Mouse (Mus musculus): ENCODE data around the gene Trim15. TPM values are rescaled to one million over a fixed set of nuclear protein-coding genes. Genes with fewer than 3 reads are reported as not detected.

Gene Trim15
- total RNA-seq (2018; cell fraction: chromatin; rRNA removed): not detected
- not detected for total RNA-seq (2018; cell fraction: cytosol; rRNA removed)
- total RNA-seq (2018; cell fraction: nucleus; rRNA removed): not detected
- not detected in 3 replicates for polyA plus RNA-seq (2018)

GRCm38 (mm10) chr17:36866719-36867527, at the start of gene Trim15:
Trim15 (minus strand) TSS chr17:36867210.
- no peak within 1 kb of the TSS for H3K4me3 ChIP-seq (ENCODE audit: inconsistent target)
- 22% methylated on average over 29 of the region's 29 CpGs for WGBS (ENCODE audit: missing documents)
- no peaks in the 10 kb centered on the region for H3K36me3 ChIP-seq (ENCODE audit: inconsistent target)
- no peaks in the 10 kb centered on the region for H3K79me2 ChIP-seq (ENCODE audit: inconsistent target)
- no peak within 1 kb of the TSS for H3K27ac ChIP-seq

GRCm38 (mm10) chr17:36915076-36915475, 48.1 kb upstream of the Trim15 start:
- Histone ChIP-seq H3K4me3 (ENCODE audit: inconsistent target) (no peak overlapping the region), H3K27ac (no peak overlapping the region), H3K79me2 (ENCODE audit: inconsistent target) (no peaks in the 10 kb centered on the region), H3K36me3 (ENCODE audit: inconsistent target) (no peaks in the 10 kb centered on the region)
- WGBS (ENCODE audit: missing documents): 13% methylated on average over 9 of the region's 9 CpGs

DNA sequence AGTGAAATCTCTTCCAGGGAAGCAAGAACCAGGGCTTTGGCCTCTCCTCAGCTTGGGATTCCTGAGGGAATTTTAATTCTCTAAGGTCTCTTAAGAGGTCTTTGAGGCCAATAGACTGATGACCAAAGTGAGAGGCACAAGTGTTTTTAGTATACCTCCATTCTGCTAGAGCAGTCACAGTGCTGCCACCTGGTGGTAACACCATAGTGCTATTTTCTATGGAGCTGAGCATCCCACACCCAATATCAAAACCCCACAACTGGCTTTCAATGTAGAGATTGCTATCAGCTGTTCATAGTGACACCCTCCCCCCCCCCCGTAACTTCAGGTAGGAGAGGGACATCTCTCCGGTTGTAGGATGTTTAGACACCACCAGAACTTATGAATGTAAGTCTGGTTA, 47.1 kb upstream of the Trim15 start:
- Histone ChIP-seq H3K4me3 (ENCODE audit: inconsistent target) (no peak overlapping the region), H3K36me3 (ENCODE audit: inconsistent target) (no peaks in the 10 kb centered on the region), H3K79me2 (ENCODE audit: inconsistent target) (no peaks in the 10 kb centered on the region), H3K27ac (no peak overlapping the region)
- WGBS (ENCODE audit: missing documents): no CpG with 5 or more reads among the region's 2 CpGs

GRCm38 (mm10) chr17:36912031-36912430, 45.0 kb upstream of the Trim15 start:
- Histone ChIP-seq H3K27ac (no peak overlapping the region), H3K36me3 (ENCODE audit: inconsistent target) (no peaks in the 10 kb centered on the region), H3K4me3 (ENCODE audit: inconsistent target) (no peak overlapping the region), H3K79me2 (ENCODE audit: inconsistent target) (no peaks in the 10 kb centered on the region)
- 97% methylated on average over 2 of the region's 2 CpGs for WGBS (ENCODE audit: missing documents)

DNA sequence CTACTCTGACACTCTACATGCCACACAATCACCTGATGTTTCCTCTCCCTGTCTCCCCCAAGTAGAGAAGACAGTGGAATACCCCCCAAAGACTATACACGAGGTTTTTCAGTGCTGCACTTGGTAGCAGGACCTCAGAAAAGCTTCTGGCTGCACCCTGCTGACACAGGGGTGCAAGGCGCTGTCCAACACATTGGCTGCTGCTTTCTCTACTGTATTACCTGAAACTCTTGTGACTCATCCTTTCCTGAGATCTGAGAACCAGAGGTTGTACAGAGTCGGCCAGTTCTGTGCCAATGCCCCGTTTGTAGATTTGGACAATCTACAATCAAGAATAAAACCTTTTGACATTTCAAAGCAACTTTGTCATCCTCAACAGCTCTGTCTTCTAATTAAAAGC, 42.8 kb upstream of the Trim15 start:
- Histone ChIP-seq H3K4me3 (ENCODE audit: inconsistent target) (no peak overlapping the region), H3K27ac (no peak overlapping the region), H3K79me2 (ENCODE audit: inconsistent target) (no peaks in the 10 kb centered on the region), H3K36me3 (ENCODE audit: inconsistent target) (no peaks in the 10 kb centered on the region)
- WGBS (ENCODE audit: missing documents): 70% methylated on average over 4 of the region's 4 CpGs

DNA sequence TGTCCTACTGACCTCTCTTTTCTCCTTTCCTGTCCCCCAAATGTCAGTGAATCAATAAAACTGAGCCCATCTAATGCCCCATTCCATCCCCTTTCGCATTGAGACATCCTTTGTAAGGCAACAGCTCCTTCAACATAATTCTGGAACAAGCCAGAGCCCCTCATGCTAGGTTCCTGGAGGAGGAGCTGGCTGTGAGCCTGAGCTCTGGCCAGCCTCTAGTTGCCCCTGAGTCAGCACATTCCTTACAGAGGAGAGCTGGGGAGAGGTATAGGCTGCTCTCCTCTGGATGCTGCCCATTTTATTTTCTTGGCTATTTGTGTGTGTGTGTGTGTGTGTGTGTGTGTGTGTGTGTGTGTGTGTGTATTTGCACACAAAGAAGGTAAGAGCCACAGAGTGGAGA, 41.2 kb upstream of the Trim15 start:
- no peak overlapping the region for H3K27ac ChIP-seq
- no peaks in the 10 kb centered on the region for H3K79me2 ChIP-seq (ENCODE audit: inconsistent target)
- WGBS (ENCODE audit: missing documents): 31% methylated on average over 1 of the region's 1 CpGs
- H3K4me3 ChIP-seq (ENCODE audit: inconsistent target): no peak overlapping the region
- no peaks in the 10 kb centered on the region for H3K36me3 ChIP-seq (ENCODE audit: inconsistent target)

DNA sequence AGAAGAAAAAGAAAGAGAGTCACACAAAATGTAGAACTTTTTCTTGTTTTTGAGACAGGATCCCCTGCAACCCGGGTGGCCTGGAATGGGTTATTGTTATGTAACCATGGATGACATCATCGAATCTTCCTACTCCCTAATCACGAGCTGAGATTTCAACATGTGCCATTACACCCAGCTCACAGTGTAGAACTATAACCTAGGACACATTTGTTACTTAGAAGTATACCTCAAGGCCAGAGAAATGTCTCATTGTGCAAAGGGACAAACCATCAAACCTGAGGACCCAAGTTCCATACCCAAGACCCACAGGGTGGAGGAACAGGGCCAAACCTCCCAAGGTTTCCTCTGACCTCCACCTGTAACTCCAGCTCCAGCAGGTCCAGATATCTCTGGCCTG, 36.6 kb upstream of the Trim15 start:
- 37% methylated on average over 3 of the region's 3 CpGs for WGBS (ENCODE audit: missing documents)
- H3K27ac ChIP-seq: no peak overlapping the region
- H3K4me3 ChIP-seq (ENCODE audit: inconsistent target): no peak overlapping the region
- no peaks in the 10 kb centered on the region for H3K79me2 ChIP-seq (ENCODE audit: inconsistent target)
- H3K36me3 ChIP-seq (ENCODE audit: inconsistent target): no peaks in the 10 kb centered on the region

- H3K79me2 ChIP-seq (ENCODE audit: inconsistent target): no peaks in the 10 kb centered on the region
- WGBS (ENCODE audit: missing documents): 42% methylated on average over 1 of the region's 1 CpGs
- no peak overlapping the region for H3K27ac ChIP-seq
- no peaks in the 10 kb centered on the region for H3K36me3 ChIP-seq (ENCODE audit: inconsistent target)
- no peak overlapping the region for H3K4me3 ChIP-seq (ENCODE audit: inconsistent target)
Measured at GRCm38 (mm10) chr17:36900691-36901090, 33.7 kb upstream of the Trim15 start.

DNA sequence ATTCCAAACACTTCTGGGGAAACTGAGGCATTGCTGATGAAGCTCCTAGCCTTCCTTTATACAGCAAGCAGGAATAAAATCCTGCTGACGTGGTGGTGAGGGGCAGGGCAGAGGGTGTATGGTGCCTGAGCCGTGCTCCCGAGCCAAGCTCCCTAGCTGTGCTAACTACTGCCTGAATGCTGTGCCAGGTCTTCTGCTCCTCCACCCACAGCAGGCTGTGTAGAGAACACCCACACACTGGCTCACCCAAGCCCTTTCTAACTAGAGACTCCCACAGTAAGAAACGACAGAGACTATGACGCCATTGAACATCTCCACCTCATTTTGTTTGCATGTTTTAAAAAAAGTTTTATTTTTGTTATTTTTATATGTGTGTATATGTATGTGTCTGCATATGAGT, 33.0 kb upstream of the Trim15 start:
- 91% methylated on average over 5 of the region's 5 CpGs for WGBS (ENCODE audit: missing documents)
- Histone ChIP-seq H3K4me3 (ENCODE audit: inconsistent target) (no peak overlapping the region), H3K27ac (no peak overlapping the region)

DNA sequence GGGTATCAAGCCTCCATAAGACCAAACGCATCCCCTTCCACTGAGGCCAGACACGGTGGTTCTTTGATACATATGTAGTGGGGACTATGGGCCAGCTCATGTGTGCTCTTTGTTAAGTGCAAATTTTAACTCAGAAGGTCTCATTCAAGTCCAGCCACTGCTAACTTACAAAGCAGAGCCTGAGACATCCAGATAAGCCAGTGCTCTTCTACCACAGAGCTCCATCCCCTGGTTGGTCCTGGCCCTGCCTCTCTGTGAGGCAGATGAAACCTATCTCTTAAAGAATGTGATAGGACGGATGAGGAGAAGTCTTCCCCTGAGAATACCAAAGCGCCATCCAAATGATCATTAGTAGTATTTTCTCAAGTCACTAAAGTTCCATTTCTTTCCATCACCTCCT, 32.4 kb upstream of the Trim15 start:
- H3K27ac ChIP-seq: no peak overlapping the region
- 94% methylated on average over 4 of the region's 4 CpGs for WGBS (ENCODE audit: missing documents)
- no peaks in the 10 kb centered on the region for H3K36me3 ChIP-seq (ENCODE audit: inconsistent target)

More for the DNA sequence above, 33.0 kb upstream of the Trim15 start:
- no peaks in the 10 kb centered on the region for H3K36me3 ChIP-seq (ENCODE audit: inconsistent target)
- H3K79me2 ChIP-seq (ENCODE audit: inconsistent target): no peaks in the 10 kb centered on the region

DNA sequence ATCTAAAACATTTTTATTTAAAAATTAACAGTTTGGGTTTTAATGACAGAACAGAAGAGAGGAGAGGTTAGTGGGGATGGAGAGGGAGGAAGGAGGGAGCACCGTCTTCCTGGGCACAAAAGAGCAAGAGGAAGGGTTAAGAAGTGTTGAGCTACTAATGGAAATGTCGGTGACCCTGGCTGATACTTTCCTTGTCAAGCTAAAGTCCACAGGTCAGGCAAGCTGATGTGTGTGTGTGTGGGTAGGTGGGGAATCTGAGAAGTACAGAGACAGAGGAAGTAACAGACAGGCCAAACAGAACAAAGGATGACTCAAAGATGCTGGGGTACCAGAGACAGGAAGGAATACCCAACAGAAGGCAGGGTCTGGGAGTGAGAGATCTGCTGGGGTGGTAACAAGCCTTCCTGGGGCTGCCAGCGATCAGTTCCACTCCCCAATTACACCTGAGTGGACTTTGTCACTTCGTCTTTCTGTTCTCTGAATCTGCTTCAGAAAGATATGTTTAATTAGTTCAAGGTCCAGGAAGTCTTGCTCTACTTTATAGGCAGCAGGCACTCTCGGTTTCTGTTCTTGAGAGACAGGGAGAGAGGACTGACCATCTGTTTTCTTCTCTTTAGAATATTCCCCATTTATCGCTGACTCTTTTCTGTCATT, 30.7 kb upstream of the Trim15 start, which contains the start of gene Trim31:
Gene Trim31 (plus strand): TSS at position 567 of the 654 bp plus-strand sequence.
- Histone ChIP-seq H3K27ac (no peak within 1 kb of the TSS), H3K36me3 (ENCODE audit: inconsistent target) (no peaks in the 10 kb centered on the region), H3K79me2 (ENCODE audit: inconsistent target) (no peaks in the 10 kb centered on the region), H3K4me3 (ENCODE audit: inconsistent target) (no peak within 1 kb of the TSS)
- WGBS (ENCODE audit: missing documents): 80% methylated on average over 6 of the region's 6 CpGs

More for the DNA sequence above, 32.4 kb upstream of the Trim15 start:
- Histone ChIP-seq H3K79me2 (ENCODE audit: inconsistent target) (no peaks in the 10 kb centered on the region), H3K4me3 (ENCODE audit: inconsistent target) (no peak overlapping the region)

DNA sequence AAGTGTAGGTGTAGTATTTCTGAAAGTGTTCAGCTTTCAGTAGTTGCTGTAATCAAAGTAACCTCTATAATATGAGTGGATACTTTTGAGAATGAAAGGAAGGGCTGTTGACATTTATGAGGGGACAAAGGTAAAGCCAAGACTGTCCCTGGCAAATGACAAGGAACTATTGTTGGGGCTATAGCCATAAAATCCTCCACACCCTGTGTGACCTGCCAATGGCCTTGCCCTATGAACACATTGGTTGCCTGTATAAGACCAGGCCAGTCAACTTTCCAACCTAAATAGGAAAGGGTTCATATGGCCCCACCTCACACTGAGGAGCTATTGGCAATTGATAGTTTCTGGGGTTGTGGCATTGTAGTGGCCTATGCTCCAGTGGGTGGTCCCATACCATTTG, 30.1 kb upstream of the Trim15 start:
- Histone ChIP-seq H3K4me3 (ENCODE audit: inconsistent target) (no peak overlapping the region), H3K27ac (no peak overlapping the region), H3K79me2 (ENCODE audit: inconsistent target) (no peaks in the 10 kb centered on the region), H3K36me3 (ENCODE audit: inconsistent target) (no peaks in the 10 kb centered on the region)

GRCm38 (mm10) chr17:36896583-36896982, 29.6 kb upstream of the Trim15 start:
- no peak overlapping the region for H3K4me3 ChIP-seq (ENCODE audit: inconsistent target)

GRCm38 (mm10) chr17:36893387-36893786, 26.4 kb upstream of the Trim15 start:
- Histone ChIP-seq H3K4me3 (ENCODE audit: inconsistent target) (no peak overlapping the region), H3K79me2 (ENCODE audit: inconsistent target) (no peaks in the 10 kb centered on the region), H3K36me3 (ENCODE audit: inconsistent target) (no peaks in the 10 kb centered on the region), H3K27ac (no peak overlapping the region)
- WGBS (ENCODE audit: missing documents): 53% methylated on average over 5 of the region's 5 CpGs

More at GRCm38 (mm10) chr17:36896583-36896982, 29.6 kb upstream of the Trim15 start:
- Histone ChIP-seq H3K27ac (no peak overlapping the region), H3K79me2 (ENCODE audit: inconsistent target) (no peaks in the 10 kb centered on the region), H3K36me3 (ENCODE audit: inconsistent target) (no peaks in the 10 kb centered on the region)
- WGBS (ENCODE audit: missing documents): 89% methylated on average over 1 of the region's 1 CpGs

DNA sequence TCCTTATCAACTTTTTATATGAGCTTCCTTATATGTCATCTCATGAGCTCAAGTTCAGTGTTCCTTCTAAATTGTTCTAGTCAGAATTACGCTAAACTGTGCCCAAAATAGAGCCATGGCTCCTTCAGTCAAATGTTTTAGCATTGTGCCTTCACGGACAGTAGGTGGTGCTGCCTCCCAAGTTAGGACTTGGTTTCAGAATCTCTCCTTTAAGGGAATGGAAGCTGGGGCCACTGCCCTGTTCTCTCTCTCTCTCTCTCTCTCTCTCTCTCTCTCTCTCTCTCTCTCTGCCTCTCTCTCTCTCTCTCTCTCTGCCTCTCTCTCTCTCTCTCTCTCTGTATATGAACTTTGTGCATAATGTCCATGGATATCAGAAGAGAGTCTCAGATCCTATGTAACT, 25.4 kb upstream of the Trim15 start:
- Histone ChIP-seq H3K79me2 (ENCODE audit: inconsistent target) (no peaks in the 10 kb centered on the region), H3K4me3 (ENCODE audit: inconsistent target) (no peak overlapping the region), H3K36me3 (ENCODE audit: inconsistent target) (no peaks in the 10 kb centered on the region), H3K27ac (no peak overlapping the region)
- WGBS (ENCODE audit: missing documents): 3% methylated on average over 2 of the region's 2 CpGs

Measured in macrophage (primary cell).